Mouse (Mus musculus): Measurements from ENCODE around the gene Krt31. TPM values are rescaled to one million over a fixed set of nuclear protein-coding genes. Genes with fewer than 3 reads are reported as not detected.

Gene Krt31
- total and polyA plus RNA-seq, 3 experiments = not detected

- TF ChIP-seq GATA1 (IDR thresholded peaks at IDR 0.05; ENCODE audit: borderline replicate concordance, low read length) (no peak), GATA2 (IDR thresholded peaks at IDR 0.05; ENCODE audit: borderline replicate concordance, low read depth, low read length) (no peak), TAL1 (conservative IDR thresholded peaks at IDR 0.05; ENCODE audit: low read depth, low read length) (no peak), CTCF (IDR thresholded peaks at IDR 0.05; ENCODE audit: low read depth, low read length) (no peak), POLR2AphosphoS5 (IDR thresholded peaks at IDR 0.05; ENCODE audit: insufficient replicate concordance, low read depth, low read length) (no peak)
- Histone ChIP-seq H3K27me3 (ENCODE audit: insufficient read depth, low read length) (no peaks in the 10 kb centered on the region), H3K9me3 (replicated peaks) (peaks cover 39% of the 10 kb centered on the region), H3K36me3 (replicated peaks) (no peaks in the 10 kb centered on the region), H3K4me3 (ENCODE audit: low read depth, low read length) (no peak overlapping the region; the same call in 1 of the 2 replicates), H3K4me1 (ENCODE audit: insufficient read depth, low read depth, low read length) (no peaks in the 10 kb centered on the region)
- no peak for DNase-seq (ENCODE audit: low spot score)
- no peak for ATAC-seq (ENCODE audit: extremely low read depth, insufficient number of reproducible peaks, low FRiP score, poor library complexity, severe bottlenecking)
These were observed 4.0 kb downstream of the Krt31 start for GRCm38 (mm10) chr11:100046303-100046866.

DNA sequence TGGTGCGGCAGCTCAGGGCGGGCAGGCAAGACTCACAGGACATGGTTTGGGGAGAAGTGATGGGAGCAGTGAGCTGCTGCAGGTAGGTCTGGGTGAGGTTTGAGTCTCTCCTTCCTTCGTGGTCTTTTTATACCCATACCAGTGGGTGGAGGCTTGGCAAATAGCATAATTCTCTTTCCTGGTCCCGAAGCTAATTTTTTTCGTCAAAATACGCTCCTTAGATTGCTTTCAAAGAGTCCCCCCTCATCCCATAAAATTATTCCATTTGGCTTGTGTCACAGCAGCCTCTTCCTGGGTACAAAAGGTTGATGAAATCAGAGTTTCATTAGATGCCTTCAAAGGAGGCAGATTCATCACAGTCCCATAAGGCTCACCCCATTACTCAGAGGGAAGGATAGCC lies 8.9 kb downstream of the Krt31 start, which contains the start of gene Krt34:
Gene Krt34, minus strand, starts transcription at position 101 of the 400 bp plus-strand sequence.
- TF ChIP-seq CTCF (IDR thresholded peaks at IDR 0.05; ENCODE audit: low read depth, low read length) (no peak), POLR2AphosphoS5 (IDR thresholded peaks at IDR 0.05; ENCODE audit: insufficient replicate concordance, low read depth, low read length) (no peak)
- no peaks in the 10 kb centered on the region for H3K27me3 ChIP-seq (ENCODE audit: insufficient read depth, low read length)

DNA sequence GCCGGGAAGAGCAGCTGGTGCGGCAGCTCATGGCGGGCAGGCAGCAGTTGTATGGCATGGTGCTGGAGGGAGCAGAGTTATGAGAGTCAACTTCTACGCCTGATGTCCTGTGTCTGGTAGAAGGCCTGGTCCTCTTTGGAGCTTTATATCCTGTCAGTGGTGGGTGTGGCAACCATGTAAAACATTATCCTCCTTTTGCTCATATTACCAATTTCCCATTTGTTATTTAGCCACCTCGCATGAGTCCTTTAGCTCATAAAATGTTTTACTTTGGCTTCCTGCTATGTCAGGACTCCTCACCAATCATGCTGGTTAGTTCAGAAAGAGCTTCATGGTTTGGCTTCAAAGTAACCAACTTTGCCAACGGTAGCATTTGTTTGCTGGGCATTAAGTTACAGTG lies 20.6 kb downstream of the Krt31 start, which contains the start of gene Krt33b:
Gene Krt33b, minus strand, starts transcription at position 101 of the 400 bp plus-strand sequence.
- ATAC-seq (ENCODE audit: extremely low read depth, insufficient number of reproducible peaks, low FRiP score, poor library complexity, severe bottlenecking) (no peak), DNase-seq (ENCODE audit: low spot score) (no peak)
- Histone ChIP-seq H3K4me3 (ENCODE audit: low read depth, low read length) (no peak within 1 kb of the TSS), H3K36me3 (replicated peaks) (no peaks in the 10 kb centered on the region), H3K9me3 (replicated peaks) (peaks cover 40% of the 10 kb centered on the region), H3K4me1 (ENCODE audit: insufficient read depth, low read depth, low read length) (no peaks in the 10 kb centered on the region), H3K27me3 (ENCODE audit: insufficient read depth, low read length) (no peaks in the 10 kb centered on the region)
- no peak for TF ChIP-seq GATA1 (IDR thresholded peaks at IDR 0.05; ENCODE audit: borderline replicate concordance, low read length)
- no peak for TF ChIP-seq POLR2AphosphoS5 (IDR thresholded peaks at IDR 0.05; ENCODE audit: insufficient replicate concordance, low read depth, low read length)
- no peak for TF ChIP-seq GATA2 (IDR thresholded peaks at IDR 0.05; ENCODE audit: borderline replicate concordance, low read depth, low read length)
- no peak for TF ChIP-seq CTCF (IDR thresholded peaks at IDR 0.05; ENCODE audit: low read depth, low read length)
- no peak for TF ChIP-seq TAL1 (conservative IDR thresholded peaks at IDR 0.05; ENCODE audit: low read depth, low read length)

More for the DNA sequence above, 8.9 kb downstream of the Krt31 start, which contains the start of gene Krt34:
- DNase-seq (ENCODE audit: low spot score) = no peak
- ATAC-seq (ENCODE audit: extremely low read depth, insufficient number of reproducible peaks, low FRiP score, poor library complexity, severe bottlenecking) = no peak
- no peaks in the 10 kb centered on the region for H3K36me3 ChIP-seq (replicated peaks)
- H3K9me3 ChIP-seq (replicated peaks) = peaks cover 44% of the 10 kb centered on the region
- H3K4me3 ChIP-seq (ENCODE audit: low read depth, low read length) = no peak within 1 kb of the TSS
- H3K4me1 ChIP-seq (ENCODE audit: insufficient read depth, low read depth, low read length) = no peaks in the 10 kb centered on the region

DNA sequence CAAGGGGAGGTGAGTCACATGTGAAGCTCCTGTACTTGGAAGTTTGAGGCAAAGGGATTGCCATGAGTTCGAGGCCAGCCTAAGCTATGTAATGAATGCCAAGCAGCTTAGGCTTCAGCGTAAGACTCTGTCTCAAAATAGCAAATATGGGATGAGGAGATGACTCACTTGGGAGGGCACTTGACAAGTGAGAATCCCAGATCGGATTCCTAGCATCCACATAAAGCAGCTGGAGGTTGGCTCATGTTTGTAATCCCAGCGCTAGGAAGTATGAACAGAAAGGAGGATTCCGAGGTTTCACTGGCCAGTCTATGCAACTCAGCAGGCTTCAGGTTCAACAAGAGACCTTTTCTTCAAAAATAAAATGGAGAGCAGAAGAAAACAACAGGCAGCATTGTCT lies 28.9 kb downstream of the Krt31 start:
- H3K4me1 ChIP-seq (ENCODE audit: insufficient read depth, low read depth, low read length) = no peaks in the 10 kb centered on the region
- no peaks in the 10 kb centered on the region for H3K27me3 ChIP-seq (ENCODE audit: insufficient read depth, low read length)
- no peak for TF ChIP-seq GATA1 (IDR thresholded peaks at IDR 0.05; ENCODE audit: borderline replicate concordance, low read length)
- TF ChIP-seq POLR2AphosphoS5 (IDR thresholded peaks at IDR 0.05; ENCODE audit: insufficient replicate concordance, low read depth, low read length) = no peak
- TF ChIP-seq GATA2 (IDR thresholded peaks at IDR 0.05; ENCODE audit: borderline replicate concordance, low read depth, low read length) = no peak
- no peak for TF ChIP-seq TAL1 (conservative IDR thresholded peaks at IDR 0.05; ENCODE audit: low read depth, low read length)
- TF ChIP-seq CTCF (IDR thresholded peaks at IDR 0.05; ENCODE audit: low read depth, low read length) = no peak
- no peak for DNase-seq (ENCODE audit: low spot score)
- H3K9me3 ChIP-seq (replicated peaks) = peaks cover 52% of the 10 kb centered on the region
- no peak overlapping the region for H3K4me3 ChIP-seq (ENCODE audit: low read depth, low read length)
- H3K36me3 ChIP-seq (replicated peaks) = no peaks in the 10 kb centered on the region
- ATAC-seq (ENCODE audit: extremely low read depth, insufficient number of reproducible peaks, low FRiP score, poor library complexity, severe bottlenecking) = no peak

DNA sequence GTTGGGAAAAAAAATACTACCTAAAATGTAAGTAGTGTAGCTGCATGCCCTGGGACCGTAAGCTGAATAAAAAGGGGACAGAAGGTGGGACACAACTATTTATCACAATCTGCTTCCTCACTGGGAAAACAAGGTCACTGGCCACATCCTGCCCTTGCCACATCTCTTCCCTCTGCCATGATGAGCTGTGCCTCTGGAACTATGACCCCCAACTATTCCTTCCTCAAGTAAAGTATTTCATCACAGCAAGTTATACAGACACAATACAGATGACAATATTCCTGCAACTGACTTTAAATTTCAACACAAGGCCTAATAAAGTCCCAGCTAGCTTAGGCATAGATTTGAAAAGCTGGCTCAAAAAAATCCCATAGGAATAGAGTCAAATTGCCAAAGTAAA lies 30.9 kb downstream of the Krt31 start:
- Histone ChIP-seq H3K36me3 (replicated peaks) (no peaks in the 10 kb centered on the region), H3K9me3 (replicated peaks) (peaks cover 48% of the 10 kb centered on the region), H3K27me3 (ENCODE audit: insufficient read depth, low read length) (no peaks in the 10 kb centered on the region), H3K4me1 (ENCODE audit: insufficient read depth, low read depth, low read length) (no peaks in the 10 kb centered on the region), H3K4me3 (ENCODE audit: low read depth, low read length) (no peak overlapping the region)
- no peak for TF ChIP-seq TAL1 (conservative IDR thresholded peaks at IDR 0.05; ENCODE audit: low read depth, low read length)
- TF ChIP-seq GATA1 (IDR thresholded peaks at IDR 0.05; ENCODE audit: borderline replicate concordance, low read length) = no peak
- no peak for TF ChIP-seq CTCF (IDR thresholded peaks at IDR 0.05; ENCODE audit: low read depth, low read length)
- TF ChIP-seq GATA2 (IDR thresholded peaks at IDR 0.05; ENCODE audit: borderline replicate concordance, low read depth, low read length) = no peak
- TF ChIP-seq POLR2AphosphoS5 (IDR thresholded peaks at IDR 0.05; ENCODE audit: insufficient replicate concordance, low read depth, low read length) = no peak
- no peak for DNase-seq (ENCODE audit: low spot score)
- ATAC-seq (ENCODE audit: extremely low read depth, insufficient number of reproducible peaks, low FRiP score, poor library complexity, severe bottlenecking) = no peak

- peaks cover 55% of the 10 kb centered on the region for H3K9me3 ChIP-seq (replicated peaks)
- ATAC-seq (ENCODE audit: extremely low read depth, insufficient number of reproducible peaks, low FRiP score, poor library complexity, severe bottlenecking) = no peak
- no peaks in the 10 kb centered on the region for H3K27me3 ChIP-seq (ENCODE audit: insufficient read depth, low read length)
- no peaks in the 10 kb centered on the region for H3K36me3 ChIP-seq (replicated peaks)
- TF ChIP-seq TAL1 (conservative IDR thresholded peaks at IDR 0.05; ENCODE audit: low read depth, low read length) (no peak), CTCF (IDR thresholded peaks at IDR 0.05; ENCODE audit: low read depth, low read length) (no peak), POLR2AphosphoS5 (IDR thresholded peaks at IDR 0.05; ENCODE audit: insufficient replicate concordance, low read depth, low read length) (no peak), GATA1 (IDR thresholded peaks at IDR 0.05; ENCODE audit: borderline replicate concordance, low read length) (no peak), GATA2 (IDR thresholded peaks at IDR 0.05; ENCODE audit: borderline replicate concordance, low read depth, low read length) (no peak)
- no peak for DNase-seq (ENCODE audit: low spot score)
- no peak within 1 kb of the TSS for H3K4me3 ChIP-seq (ENCODE audit: low read depth, low read length)
- H3K4me1 ChIP-seq (ENCODE audit: insufficient read depth, low read depth, low read length) = no peaks in the 10 kb centered on the region
These were observed 34.2 kb downstream of the Krt31 start, which contains the start of gene Krt33a for GRCm38 (mm10) chr11:100016112-100016511. Krt33a (minus strand) TSS chr11:100016212.
